Mouse (Mus musculus): Measurements from ENCODE around the gene Myrfl. TPM values are rescaled to one million over a fixed set of nuclear protein-coding genes. Genes with fewer than 3 reads are reported as not detected.

The Myrfl gene
- not detected in 2 replicates for polyA plus RNA-seq (2012; rRNA removed)

GRCm38 (mm10) chr10:116896336-116897177 lies at the start of gene Myrfl:
Gene Myrfl, minus strand, starts transcription at chr10:116896919.
- no peak for DNase-seq
- WGBS = 83% methylated on average over 17 of the region's 17 CpGs
- TF ChIP-seq POLR2A (IDR thresholded peaks at IDR 0.05; ENCODE audit: borderline replicate concordance, extremely low read depth, low read depth, low read length) (no peak), CTCF (IDR thresholded peaks at IDR 0.05; ENCODE audit: insufficient read depth, low read length) (no peak)
- Histone ChIP-seq H3K4me3 (replicated peaks; ENCODE audit: extremely low read depth, low read depth, low read length) (no peak within 1 kb of the TSS), H3K4me1 (ENCODE audit: control insufficient read depth, insufficient read depth, low read length) (no peaks in the 10 kb centered on the region)

GRCm38 (mm10) chr10:116944940-116945339 lies 48.2 kb upstream of the Myrfl start:
- DNase-seq = no peak
- 51% methylated on average over 10 of the region's 10 CpGs for WGBS
- TF ChIP-seq POLR2A (IDR thresholded peaks at IDR 0.05; ENCODE audit: borderline replicate concordance, extremely low read depth, low read depth, low read length) (no peak), CTCF (IDR thresholded peaks at IDR 0.05; ENCODE audit: insufficient read depth, low read length) (no peak)
- H3K4me3 ChIP-seq (replicated peaks; ENCODE audit: extremely low read depth, low read depth, low read length) = no peak overlapping the region
- peaks cover 5% of the 10 kb centered on the region; the same call in 1 of the 2 replicates for H3K4me1 ChIP-seq (ENCODE audit: control insufficient read depth, insufficient read depth, low read length)

GRCm38 (mm10) chr10:116944144-116944543 lies 47.4 kb upstream of the Myrfl start:
- WGBS = 73% methylated on average over 3 of the region's 3 CpGs
- DNase-seq = no peak
- Histone ChIP-seq H3K4me3 (replicated peaks; ENCODE audit: extremely low read depth, low read depth, low read length) (no peak overlapping the region), H3K4me1 (ENCODE audit: control insufficient read depth, insufficient read depth, low read length) (peaks cover 5% of the 10 kb centered on the region; the same call in 1 of the 2 replicates)
- TF ChIP-seq CTCF (IDR thresholded peaks at IDR 0.05; ENCODE audit: insufficient read depth, low read length) (no peak), POLR2A (IDR thresholded peaks at IDR 0.05; ENCODE audit: borderline replicate concordance, extremely low read depth, low read depth, low read length) (no peak)

- no peak for DNase-seq
- H3K4me3 ChIP-seq (replicated peaks; ENCODE audit: extremely low read depth, low read depth, low read length) = no peak overlapping the region
- WGBS = 91% methylated on average over 6 of the region's 6 CpGs
- peaks cover 2% of the 10 kb centered on the region; the same call in 1 of the 2 replicates for H3K4me1 ChIP-seq (ENCODE audit: control insufficient read depth, insufficient read depth, low read length)
- TF ChIP-seq POLR2A (IDR thresholded peaks at IDR 0.05; ENCODE audit: borderline replicate concordance, extremely low read depth, low read depth, low read length) = no peak
- peak; percentile 59 for TF ChIP-seq CTCF (IDR thresholded peaks at IDR 0.05; ENCODE audit: insufficient read depth, low read length)
These were observed 46.3 kb upstream of the Myrfl start for GRCm38 (mm10) chr10:116943025-116943424.

GRCm38 (mm10) chr10:116935028-116935427 lies 38.3 kb upstream of the Myrfl start:
- Histone ChIP-seq H3K4me3 (replicated peaks; ENCODE audit: extremely low read depth, low read depth, low read length) (no peak overlapping the region), H3K4me1 (ENCODE audit: control insufficient read depth, insufficient read depth, low read length) (peaks cover 4% of the 10 kb centered on the region)
- no peak for DNase-seq
- 74% methylated on average over 12 of the region's 12 CpGs for WGBS
- TF ChIP-seq CTCF (IDR thresholded peaks at IDR 0.05; ENCODE audit: insufficient read depth, low read length) = no peak
- TF ChIP-seq POLR2A (IDR thresholded peaks at IDR 0.05; ENCODE audit: borderline replicate concordance, extremely low read depth, low read depth, low read length) = no peak

- Histone ChIP-seq H3K4me3 (replicated peaks; ENCODE audit: extremely low read depth, low read depth, low read length) (no peak overlapping the region), H3K4me1 (ENCODE audit: control insufficient read depth, insufficient read depth, low read length) (peaks cover 4% of the 10 kb centered on the region)
- 88% methylated on average over 7 of the region's 7 CpGs for WGBS
- TF ChIP-seq POLR2A (IDR thresholded peaks at IDR 0.05; ENCODE audit: borderline replicate concordance, extremely low read depth, low read depth, low read length) = no peak
- TF ChIP-seq CTCF (IDR thresholded peaks at IDR 0.05; ENCODE audit: insufficient read depth, low read length) = no peak
- no peak for DNase-seq
These were observed 37.1 kb upstream of the Myrfl start for GRCm38 (mm10) chr10:116933794-116934193.

GRCm38 (mm10) chr10:116932418-116932817 lies 35.7 kb upstream of the Myrfl start:
- Histone ChIP-seq H3K4me3 (replicated peaks; ENCODE audit: extremely low read depth, low read depth, low read length) (no peak overlapping the region), H3K4me1 (ENCODE audit: control insufficient read depth, insufficient read depth, low read length) (peaks cover 4% of the 10 kb centered on the region)
- DNase-seq = no peak
- WGBS = 84% methylated on average over 13 of the region's 13 CpGs
- TF ChIP-seq CTCF (IDR thresholded peaks at IDR 0.05; ENCODE audit: insufficient read depth, low read length) (no peak), POLR2A (IDR thresholded peaks at IDR 0.05; ENCODE audit: borderline replicate concordance, extremely low read depth, low read depth, low read length) (no peak)

GRCm38 (mm10) chr10:116931497-116932179 lies 34.9 kb upstream of the Myrfl start:
- 82% methylated on average over 15 of the region's 15 CpGs for WGBS
- H3K4me3 ChIP-seq (replicated peaks; ENCODE audit: extremely low read depth, low read depth, low read length) = no peak overlapping the region
- TF ChIP-seq CTCF (IDR thresholded peaks at IDR 0.05; ENCODE audit: insufficient read depth, low read length) (no peak), POLR2A (IDR thresholded peaks at IDR 0.05; ENCODE audit: borderline replicate concordance, extremely low read depth, low read depth, low read length) (no peak)
- no peak for DNase-seq
- H3K4me1 ChIP-seq (ENCODE audit: control insufficient read depth, insufficient read depth, low read length) = peaks cover 4% of the 10 kb centered on the region

- H3K4me1 ChIP-seq (ENCODE audit: control insufficient read depth, insufficient read depth, low read length) = peaks cover 4% of the 10 kb centered on the region
- H3K4me3 ChIP-seq (replicated peaks; ENCODE audit: extremely low read depth, low read depth, low read length) = no peak overlapping the region
- 76% methylated on average over 6 of the region's 7 CpGs for WGBS
- TF ChIP-seq POLR2A (IDR thresholded peaks at IDR 0.05; ENCODE audit: borderline replicate concordance, extremely low read depth, low read depth, low read length) (no peak), CTCF (IDR thresholded peaks at IDR 0.05; ENCODE audit: insufficient read depth, low read length) (no peak)
- no peak for DNase-seq
These were observed 34.2 kb upstream of the Myrfl start for GRCm38 (mm10) chr10:116930936-116931335.

Data from lung, adult 2 months (tissue).